Mouse (Mus musculus): ENCODE results near the gene Cyba. TPM values are rescaled to one million over a fixed set of nuclear protein-coding genes. Genes with fewer than 3 reads are reported as not detected.

The Cyba gene
- polyA plus RNA-seq, 2 experiments: 108 to 183 TPM

GRCm38 (mm10) chr8:122389357-122389756 lies 43.4 kb downstream of the Cyba start:
- no peak for DNase-seq (ENCODE audit: low spot score)
- no peaks in the 10 kb centered on the region for H3K27me3 ChIP-seq (ENCODE audit: control insufficient read depth, insufficient read depth, low read length)
- no peaks in the 10 kb centered on the region for H3K4me1 ChIP-seq (ENCODE audit: control insufficient read depth, insufficient read depth, low read length)
- no peak overlapping the region for H3K4me2 ChIP-seq (replicated peaks; ENCODE audit: low read depth, low read length, severe bottlenecking)
- H3K9me3 ChIP-seq (ENCODE audit: control insufficient read depth, low read length): no peaks in the 10 kb centered on the region
- no peak overlapping the region for H3K27ac ChIP-seq (replicated peaks; ENCODE audit: low read depth, low read length)
- H3K4me3 ChIP-seq (replicated peaks; ENCODE audit: low read length): no peak overlapping the region
- no peak for ATAC-seq (ENCODE audit: low FRiP score, low read depth)
- no peak for TF ChIP-seq POLR2A (IDR thresholded peaks at IDR 0.05; ENCODE audit: borderline replicate concordance, extremely low read depth, insufficient read depth, insufficient read length)
- peaks cover 93% of the 10 kb centered on the region for H3K36me3 ChIP-seq (ENCODE audit: control insufficient read depth, insufficient read depth, low read length)
- no peak overlapping the region for H3K9ac ChIP-seq (ENCODE audit: low read depth, low read length, severe bottlenecking)
- WGBS: 86% methylated on average over 3 of the region's 3 CpGs

- DNase-seq (ENCODE audit: low spot score) (no peak), ATAC-seq (ENCODE audit: low FRiP score, low read depth) (no peak)
- Histone ChIP-seq H3K4me1 (ENCODE audit: control insufficient read depth, insufficient read depth, low read length) (peaks cover under 1% of the 10 kb centered on the region; the same call in 1 of the 2 replicates), H3K9ac (ENCODE audit: low read depth, low read length, severe bottlenecking) (no peak overlapping the region), H3K4me3 (replicated peaks; ENCODE audit: low read length) (no peak overlapping the region), H3K9me3 (ENCODE audit: control insufficient read depth, low read length) (no peaks in the 10 kb centered on the region), H3K4me2 (replicated peaks; ENCODE audit: low read depth, low read length, severe bottlenecking) (no peak overlapping the region), H3K27ac (replicated peaks; ENCODE audit: low read depth, low read length) (no peak overlapping the region), H3K27me3 (ENCODE audit: control insufficient read depth, insufficient read depth, low read length) (no peaks in the 10 kb centered on the region), H3K36me3 (ENCODE audit: control insufficient read depth, insufficient read depth, low read length) (peaks cover 73% of the 10 kb centered on the region)
- 92% methylated on average over 4 of the region's 4 CpGs for WGBS
- no peak for TF ChIP-seq POLR2A (IDR thresholded peaks at IDR 0.05; ENCODE audit: borderline replicate concordance, extremely low read depth, insufficient read depth, insufficient read length)
These were observed 49.7 kb downstream of the Cyba start for GRCm38 (mm10) chr8:122383039-122383438.

- H3K9me3 ChIP-seq (ENCODE audit: control insufficient read depth, low read length): no peaks in the 10 kb centered on the region
- WGBS: under 1% methylated on average over 53 of the region's 107 CpGs
These were observed 56.1 kb downstream of the Cyba start, which contains the start of gene Zc3h18 for GRCm38 (mm10) chr8:122376365-122377231. Zc3h18 (plus strand) TSS chr8:122376609.

GRCm38 (mm10) chr8:122375751-122376364 lies 56.9 kb downstream of the Cyba start:
- H3K36me3 ChIP-seq (ENCODE audit: control insufficient read depth, insufficient read depth, low read length): peaks cover 13% of the 10 kb centered on the region
- peak overlapping the region; percentile 80 for H3K4me2 ChIP-seq (replicated peaks; ENCODE audit: low read depth, low read length, severe bottlenecking)
- no peaks in the 10 kb centered on the region for H3K9me3 ChIP-seq (ENCODE audit: control insufficient read depth, low read length)
- peak overlapping the region; percentile 84 for H3K4me3 ChIP-seq (replicated peaks; ENCODE audit: low read length)
- WGBS: 28% methylated on average over 13 of the region's 13 CpGs
- ATAC-seq (ENCODE audit: low FRiP score, low read depth) (no peak), DNase-seq (ENCODE audit: low spot score) (no peak)
- no peaks in the 10 kb centered on the region for H3K27me3 ChIP-seq (ENCODE audit: control insufficient read depth, insufficient read depth, low read length)
- 0 out of 2 replicates have a peak overlapping the region, but pooled peaks have one; percentile 43 for H3K27ac ChIP-seq (replicated peaks; ENCODE audit: low read depth, low read length)
- TF ChIP-seq POLR2A (IDR thresholded peaks at IDR 0.05; ENCODE audit: borderline replicate concordance, extremely low read depth, insufficient read depth, insufficient read length): no peak
- peak overlapping the region; percentile 88 for H3K9ac ChIP-seq (ENCODE audit: low read depth, low read length, severe bottlenecking)
- H3K4me1 ChIP-seq (ENCODE audit: control insufficient read depth, insufficient read depth, low read length): peaks cover 14% of the 10 kb centered on the region

More at GRCm38 (mm10) chr8:122376365-122377231, 56.1 kb downstream of the Cyba start, which contains the start of gene Zc3h18:
- Histone ChIP-seq H3K4me3 (replicated peaks; ENCODE audit: low read length) (peak within 1 kb of the TSS; percentile 84), H3K36me3 (ENCODE audit: control insufficient read depth, insufficient read depth, low read length) (peaks cover 16% of the 10 kb centered on the region), H3K27ac (replicated peaks; ENCODE audit: low read depth, low read length) (peak within 1 kb of the TSS; percentile 94), H3K9ac (ENCODE audit: low read depth, low read length, severe bottlenecking) (peak within 1 kb of the TSS; percentile 88), H3K27me3 (ENCODE audit: control insufficient read depth, insufficient read depth, low read length) (no peaks in the 10 kb centered on the region), H3K4me2 (replicated peaks; ENCODE audit: low read depth, low read length, severe bottlenecking) (peak within 1 kb of the TSS; percentile 80), H3K4me1 (ENCODE audit: control insufficient read depth, insufficient read depth, low read length) (peaks cover 14% of the 10 kb centered on the region)
- TF ChIP-seq POLR2A (IDR thresholded peaks at IDR 0.05; ENCODE audit: borderline replicate concordance, extremely low read depth, insufficient read depth, insufficient read length): peak; percentile 35; the same call in 1 of the 2 replicates
- DNase-seq (ENCODE audit: low spot score): peak; percentile 98
- ATAC-seq (ENCODE audit: low FRiP score, low read depth): peak; percentile 94

GRCm38 (mm10) chr8:122375320-122375719 lies 57.4 kb downstream of the Cyba start:
- Histone ChIP-seq H3K9ac (ENCODE audit: low read depth, low read length, severe bottlenecking) (no peak overlapping the region), H3K27me3 (ENCODE audit: control insufficient read depth, insufficient read depth, low read length) (no peaks in the 10 kb centered on the region), H3K27ac (replicated peaks; ENCODE audit: low read depth, low read length) (no peak overlapping the region), H3K9me3 (ENCODE audit: control insufficient read depth, low read length) (no peaks in the 10 kb centered on the region), H3K36me3 (ENCODE audit: control insufficient read depth, insufficient read depth, low read length) (peaks cover 10% of the 10 kb centered on the region), H3K4me2 (replicated peaks; ENCODE audit: low read depth, low read length, severe bottlenecking) (peak overlapping the region; percentile 80; the same call in 1 of the 2 replicates), H3K4me3 (replicated peaks; ENCODE audit: low read length) (no peak overlapping the region), H3K4me1 (ENCODE audit: control insufficient read depth, insufficient read depth, low read length) (peaks cover 14% of the 10 kb centered on the region)
- no peak for TF ChIP-seq POLR2A (IDR thresholded peaks at IDR 0.05; ENCODE audit: borderline replicate concordance, extremely low read depth, insufficient read depth, insufficient read length)
- DNase-seq (ENCODE audit: low spot score): no peak
- no peak for ATAC-seq (ENCODE audit: low FRiP score, low read depth)
- 90% methylated on average over 7 of the region's 7 CpGs for WGBS

Small RNA genes within 50 kb of the gene (microRNA-seq; reads per million reads assigned to microRNA genes)
- gene Gm24366: not detected

Other genes with a start within 250 kb of the Cyba start
- 10.4 and 13.8 TPM in 2 replicates for gene Zfpm1, start 150.8 kb downstream of the Cyba start, polyA plus RNA-seq (2012; rRNA removed)
- gene Zfpm1, start 150.8 kb downstream of the Cyba start, polyA plus RNA-seq (2014; fragmentation: Nextera tagmentation; extraction: Ambion mirVana): 1.9 and 2.1 TPM in 2 replicates
- 1.7 and 3.2 TPM in 2 replicates for gene Trhr2, start 72.2 kb downstream of the Cyba start, polyA plus RNA-seq (2012; rRNA removed)
- gene Trhr2, start 72.2 kb downstream of the Cyba start, polyA plus RNA-seq (2014; fragmentation: Nextera tagmentation; extraction: Ambion mirVana): 0.25 TPM in 1 of 2 replicates, not detected in the other
- gene Zc3h18, start 56.3 kb downstream of the Cyba start, polyA plus RNA-seq (2012; rRNA removed): 50.9 and 58.1 TPM in 2 replicates
- 31.3 and 38.5 TPM in 2 replicates for gene Zc3h18, start 56.3 kb downstream of the Cyba start, polyA plus RNA-seq (2014; fragmentation: Nextera tagmentation; extraction: Ambion mirVana)
- 0.49 and 0.92 TPM in 2 replicates for gene Il17c, start 10.9 kb downstream of the Cyba start, polyA plus RNA-seq (2012; rRNA removed)
- gene Il17c, start 10.9 kb downstream of the Cyba start, polyA plus RNA-seq (2014; fragmentation: Nextera tagmentation; extraction: Ambion mirVana): not detected in 2 replicates
- 42.3 and 50.1 TPM in 2 replicates for gene Mvd, start 10.5 kb upstream of the Cyba start, polyA plus RNA-seq (2012; rRNA removed)
- gene Mvd, start 10.5 kb upstream of the Cyba start, polyA plus RNA-seq (2014; fragmentation: Nextera tagmentation; extraction: Ambion mirVana): 30.9 and 38.2 TPM in 2 replicates
- gene Snai3, start 27.8 kb upstream of the Cyba start, polyA plus RNA-seq (2012; rRNA removed): 2.1 and 2.5 TPM in 2 replicates
- gene Snai3, start 27.8 kb upstream of the Cyba start, polyA plus RNA-seq (2014; fragmentation: Nextera tagmentation; extraction: Ambion mirVana): 1.2 and 2.1 TPM in 2 replicates
- gene Rnf166, start 43.1 kb upstream of the Cyba start, polyA plus RNA-seq (2012; rRNA removed): 80.1 and 103 TPM in 2 replicates
- 47.0 and 49.5 TPM in 2 replicates for gene Rnf166, start 43.1 kb upstream of the Cyba start, polyA plus RNA-seq (2014; fragmentation: Nextera tagmentation; extraction: Ambion mirVana)
- gene Ctu2, start 43.2 kb upstream of the Cyba start, polyA plus RNA-seq (2012; rRNA removed): 57.1 and 59.5 TPM in 2 replicates
- 49.5 and 64.3 TPM in 2 replicates for gene Ctu2, start 43.2 kb upstream of the Cyba start, polyA plus RNA-seq (2014; fragmentation: Nextera tagmentation; extraction: Ambion mirVana)
- 93.3 and 120 TPM in 2 replicates for gene Piezo1, start 118.4 kb upstream of the Cyba start, polyA plus RNA-seq (2012; rRNA removed)
- 20.4 and 20.7 TPM in 2 replicates for gene Piezo1, start 118.4 kb upstream of the Cyba start, polyA plus RNA-seq (2014; fragmentation: Nextera tagmentation; extraction: Ambion mirVana)
- gene Cdt1, start 135.1 kb upstream of the Cyba start, polyA plus RNA-seq (2012; rRNA removed): 79.0 and 103 TPM in 2 replicates
- 34.0 and 34.2 TPM in 2 replicates for gene Cdt1, start 135.1 kb upstream of the Cyba start, polyA plus RNA-seq (2014; fragmentation: Nextera tagmentation; extraction: Ambion mirVana)
- 199 and 217 TPM in 2 replicates for gene Aprt, start 144.0 kb upstream of the Cyba start, polyA plus RNA-seq (2012; rRNA removed)
- gene Aprt, start 144.0 kb upstream of the Cyba start, polyA plus RNA-seq (2014; fragmentation: Nextera tagmentation; extraction: Ambion mirVana): 348 and 382 TPM in 2 replicates
- gene Galns, start 178.5 kb upstream of the Cyba start, polyA plus RNA-seq (2012; rRNA removed): 14.7 and 17.1 TPM in 2 replicates
- gene Galns, start 178.5 kb upstream of the Cyba start, polyA plus RNA-seq (2014; fragmentation: Nextera tagmentation; extraction: Ambion mirVana): 12.0 and 12.7 TPM in 2 replicates
- 96.8 and 129 TPM in 2 replicates for gene Trappc2l, start 178.7 kb upstream of the Cyba start, polyA plus RNA-seq (2012; rRNA removed)
- 70.2 and 70.5 TPM in 2 replicates for gene Trappc2l, start 178.7 kb upstream of the Cyba start, polyA plus RNA-seq (2014; fragmentation: Nextera tagmentation; extraction: Ambion mirVana)
- gene Pabpn1l, start 189.8 kb upstream of the Cyba start, polyA plus RNA-seq (2012; rRNA removed): 0.05 TPM in 1 of 2 replicates, not detected in the other
- not detected in 2 replicates for gene Pabpn1l, start 189.8 kb upstream of the Cyba start, polyA plus RNA-seq (2014; fragmentation: Nextera tagmentation; extraction: Ambion mirVana)

All from limb, embryonic 14.5 days (tissue).